In genomic region chr16:43930577-43930976, GRCm38 (mm10) we compare ENCODE assay signal across 25 mouse cellular contexts.
"Had no signal": no experiment of that assay in that cellular context is flagged by ENCODE, and none has a peak within 500 bp of the region (broad histone marks: within the 10 kb centered on the region; RNA-seq: fewer than 3 reads in every experiment).

No protein-coding gene starts in this region.

- H3K27me3 ChIP-seq: heart, embryonic 13.5 days; heart, embryonic 15.5 days; hindbrain, embryonic 13.5 days; hindbrain, embryonic 15.5 days; kidney, embryonic 15.5 days; limb, embryonic 13.5 days; limb, embryonic 15.5 days had no signal

- H3K9ac ChIP-seq: forebrain, postnatal 0 days; heart, embryonic 13.5 days; heart, embryonic 15.5 days; hindbrain, embryonic 13.5 days; hindbrain, embryonic 15.5 days; kidney, embryonic 15.5 days; limb, embryonic 13.5 days; limb, embryonic 15.5 days had no signal

- DNase-seq: forebrain, postnatal 0 days; gastrocnemius, postnatal 14 days; gastrocnemius, postnatal 36 days; heart, adult 18-20 months; heart, postnatal 14 days; heart, postnatal 36 days; kidney, adult 11 months; kidney, adult 2 months; kidney, adult 9 months; kidney, postnatal 14 days; kidney, postnatal 36 days; layer of hippocampus, adult 9-11 months; layer of hippocampus, postnatal 36 days; left cerebral cortex, postnatal 4 days had no signal

- H3K9me3 ChIP-seq: heart, embryonic 13.5 days; heart, embryonic 15.5 days; hindbrain, embryonic 13.5 days; hindbrain, embryonic 15.5 days; kidney, embryonic 15.5 days; limb, embryonic 13.5 days; limb, embryonic 15.5 days had no signal

- H3K4me2 ChIP-seq: heart, embryonic 11.5 days; heart, embryonic 13.5 days; heart, embryonic 15.5 days; hindbrain, embryonic 13.5 days; hindbrain, embryonic 15.5 days; kidney, embryonic 15.5 days; limb, embryonic 13.5 days; limb, embryonic 15.5 days had no signal

- ATAC-seq: forebrain, postnatal 0 days; hindbrain, postnatal 0 days; intestine, embryonic 16.5 days had no signal

- H3K27ac ChIP-seq: heart, embryonic 13.5 days; heart, embryonic 15.5 days; hindbrain, embryonic 13.5 days; hindbrain, embryonic 15.5 days; hindbrain, postnatal 0 days; kidney, embryonic 15.5 days; kidney, postnatal 0 days; limb, embryonic 13.5 days; limb, embryonic 15.5 days had no signal

- H3K36me3 ChIP-seq: heart, embryonic 13.5 days; heart, embryonic 15.5 days; hindbrain, embryonic 13.5 days; hindbrain, embryonic 15.5 days; kidney, embryonic 15.5 days; limb, embryonic 13.5 days; limb, embryonic 15.5 days had no signal

- H3K4me3 ChIP-seq: heart, embryonic 13.5 days; heart, embryonic 15.5 days; hindbrain, embryonic 13.5 days; hindbrain, embryonic 15.5 days; kidney, embryonic 15.5 days; limb, embryonic 13.5 days; limb, embryonic 15.5 days had no signal

- H3K4me1 ChIP-seq: heart, embryonic 13.5 days; heart, embryonic 15.5 days; kidney, embryonic 15.5 days; limb, embryonic 15.5 days had no signal
